Mouse (Mus musculus): Measurements from ENCODE around the gene Iqsec1.

GRCm38 (mm10) chr6:90809077-90809840 is 179.2 kb downstream of the Iqsec1 start:
- TF ChIP-seq CTCF (IDR thresholded peaks at IDR 0.05; ENCODE audit: borderline replicate concordance, control insufficient read depth, extremely low read depth, insufficient read depth, low read length, poor library complexity) (no peak), POLR2A (IDR thresholded peaks at IDR 0.05; ENCODE audit: control insufficient read depth, extremely low read depth, insufficient read depth, low read length, poor library complexity) (no peak)
